Mouse (Mus musculus) myocyte (in vitro differentiated cells): ENCODE measurements around the gene Ddc. TPM values are rescaled to one million over a fixed set of nuclear protein-coding genes. Genes with fewer than 3 reads are reported as not detected.

Experiments used
- H3K27me3 ChIP-seq: one replicate; pipeline ENCODE4 v1.6.1; 2011; ENCODE audit not compliant: control insufficient read depth, insufficient read depth, insufficient read length
- H3K36me3 ChIP-seq: one replicate; pipeline ENCODE4 v1.6.1; 2011; ENCODE audit not compliant: control insufficient read depth, insufficient read depth
- H3K4me2 ChIP-seq: one replicate; pipeline ENCODE4 v1.6.1; 2011; ENCODE audit warnings: low read depth, control low read depth
- H3K4me3 ChIP-seq: one replicate; pipeline ENCODE4 v1.5.1; 2011; ENCODE audit warnings: mild to moderate bottlenecking, control low read depth, moderate library complexity
- H3K79me2 ChIP-seq: one replicate; pipeline ENCODE4 v1.6.1; 2011; ENCODE audit not compliant: control insufficient read depth, insufficient read depth
- H3ac ChIP-seq: one replicate; pipeline ENCODE4 v1.6.1; 2011; ENCODE audit not compliant: control insufficient read depth, insufficient read length
- CEBPB ChIP-seq: IDR thresholded peaks from 2 replicates; pipeline ENCODE4 v1.6.1; 2011; ENCODE audit warnings: mild to moderate bottlenecking, moderate library complexity; ENCODE audit not compliant: poor library complexity, insufficient read depth, severe bottlenecking
- E2F4 ChIP-seq: IDR thresholded peaks from one replicate; pipeline ENCODE4 v1.6.1; 2011; ENCODE audit warnings: mild to moderate bottlenecking, control low read depth, moderate library complexity; ENCODE audit not compliant: insufficient read depth
- MAX ChIP-seq: IDR thresholded peaks from one replicate; pipeline ENCODE4 v1.6.1; 2011; ENCODE audit warnings: low read depth, mild to moderate bottlenecking, control low read depth
- MYOD1 ChIP-seq, 3 experiments: IDR thresholded peaks; one replicate each; pipeline ENCODE4 v1.6.1; 2011; ENCODE audit warnings: control low read depth in 2 of 3, low read depth in 2 of 3, mild to moderate bottlenecking in 2 of 3, moderate library complexity in 1 of 3; ENCODE audit not compliant: insufficient read length in 2 of 3, control insufficient read depth in 1 of 3
- MYOG ChIP-seq, 3 experiments: IDR thresholded peaks; one replicate each; pipeline ENCODE4 v1.6.1; 2011; ENCODE audit warnings: control low read depth in 2 of 3, low read depth in 2 of 3, mild to moderate bottlenecking in 2 of 3; ENCODE audit not compliant: insufficient read length in 2 of 3, control insufficient read depth in 1 of 3, insufficient read depth in 1 of 3
- POLR2A ChIP-seq: IDR thresholded peaks from one replicate; pipeline ENCODE4 v1.6.1; 2011; ENCODE audit warnings: low read depth, mild to moderate bottlenecking, control low read depth, moderate library complexity; ENCODE audit not compliant: insufficient read length
- POLR2AphosphoS2 ChIP-seq: IDR thresholded peaks from one replicate; pipeline ENCODE4 v1.6.1; 2011; ENCODE audit warnings: low read depth, control low read depth; ENCODE audit not compliant: insufficient read length
- REST ChIP-seq: IDR thresholded peaks from one replicate; pipeline ENCODE4 v1.6.1; 2011; ENCODE audit warnings: mild to moderate bottlenecking, control low read depth, moderate library complexity; ENCODE audit not compliant: insufficient read depth, insufficient read length
- SRF ChIP-seq: IDR thresholded peaks from one replicate; pipeline ENCODE4 v1.6.1; 2011; ENCODE audit warnings: low read depth; ENCODE audit not compliant: control insufficient read depth, insufficient read length
- TCF12 ChIP-seq: IDR thresholded peaks from one replicate; pipeline ENCODE4 v1.6.1; 2011; ENCODE audit warnings: mild to moderate bottlenecking, control low read depth; ENCODE audit not compliant: poor library complexity, insufficient read depth, severe bottlenecking
- TCF3 ChIP-seq: IDR thresholded peaks from one replicate; pipeline ENCODE4 v1.6.1; 2011; ENCODE audit warnings: low read depth, control low read depth; ENCODE audit not compliant: insufficient read length
- USF1 ChIP-seq: IDR thresholded peaks from one replicate; pipeline ENCODE4 v1.6.1; 2011; ENCODE audit warnings: low read depth, mild to moderate bottlenecking, control low read depth, moderate library complexity
- polyA plus RNA-seq: library from polyadenylated mRNA; unstranded; fragments of >200 nt; fragmentation: generic; extraction: Trizol; gene quantifications from one replicate; pipeline ENCODE4 v1.2.1, GENCODE M21; 2012; ENCODE audit warnings: missing spikeins

The Ddc gene
- polyA plus RNA-seq, 1 experiment: 7.5 TPM

- Histone ChIP-seq H3K4me2 (no peak overlapping the region), H3K36me3 (no peaks in the 10 kb centered on the region), H3K4me3 (no peak overlapping the region), H3ac (no peak overlapping the region), H3K79me2 (no peaks in the 10 kb centered on the region), H3K27me3 (no peaks in the 10 kb centered on the region)
- TF ChIP-seq CEBPB: no peak
- TF ChIP-seq REST: no peak
- no peak for TF ChIP-seq USF1
- no peak for TF ChIP-seq E2F4
- no peak for TF ChIP-seq POLR2AphosphoS2
- TF ChIP-seq MYOD1 (IDR thresholded peaks at IDR 0.05; ENCODE audit: control insufficient read depth in 1 of 3, insufficient read length in 2 of 3, low read depth in 2 of 3): peak in 2 of 3 experiments; percentile 88 to 93
- peak in 2 of 3 experiments; percentile 73 to 82 for TF ChIP-seq MYOG (IDR thresholded peaks at IDR 0.05; ENCODE audit: control insufficient read depth in 1 of 3, insufficient read depth in 1 of 3, insufficient read length in 2 of 3, low read depth in 2 of 3)
- TF ChIP-seq TCF3: peak; percentile 54
- peak; percentile 65 for TF ChIP-seq TCF12
Observed at GRCm38 (mm10) chr11:11823980-11824911, 73.7 kb downstream of the Ddc start.

DNA sequence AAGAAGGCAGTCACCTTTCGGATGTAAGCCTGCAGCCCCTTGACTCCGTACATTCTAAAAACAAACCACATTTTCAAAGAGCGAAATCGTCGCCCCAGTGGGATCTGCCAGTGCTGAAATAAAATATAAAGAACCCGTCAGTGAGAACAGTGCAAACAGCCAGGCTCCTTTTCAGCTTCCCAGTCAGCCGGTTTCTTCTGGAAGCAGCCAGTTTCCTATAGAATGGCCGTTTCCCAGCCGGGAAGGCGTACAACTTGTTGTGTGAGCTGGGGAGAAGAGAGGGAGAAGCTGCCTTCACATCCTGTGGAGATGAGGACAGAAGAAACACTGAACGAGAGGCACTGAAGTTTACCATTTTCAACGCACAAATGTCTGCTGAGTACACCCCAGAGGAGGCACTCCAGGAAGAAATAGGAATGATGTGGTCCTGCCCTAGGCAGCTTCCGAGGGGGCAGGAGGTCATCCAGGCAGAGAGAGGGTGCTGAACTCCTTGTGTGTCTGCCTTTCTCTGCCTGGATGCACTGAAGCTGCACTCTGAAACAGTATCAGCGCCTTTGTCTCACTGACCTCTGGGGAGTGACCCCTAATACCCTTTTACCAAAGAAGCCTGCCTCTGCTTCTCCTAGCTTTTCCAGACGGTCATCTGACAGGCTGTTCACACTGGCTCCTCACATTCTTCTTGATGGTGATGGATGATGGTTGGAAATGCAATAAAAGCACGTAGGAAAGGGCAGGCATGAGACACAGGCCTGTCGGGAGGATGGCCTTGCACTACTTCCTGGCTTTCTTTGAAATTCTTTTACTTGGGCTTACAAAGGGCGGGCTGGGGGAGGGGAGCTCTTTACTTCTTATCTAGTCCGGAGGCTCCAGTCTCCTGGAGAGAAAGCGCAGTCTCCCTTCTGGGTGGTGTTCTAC lies 75.5 kb downstream of the Ddc start:
- no peaks in the 10 kb centered on the region for H3K36me3 ChIP-seq
- no peak overlapping the region for H3K4me3 ChIP-seq
- no peaks in the 10 kb centered on the region for H3K27me3 ChIP-seq
- TF ChIP-seq REST: no peak
- no peak for TF ChIP-seq MAX
- no peak for TF ChIP-seq POLR2AphosphoS2
- TF ChIP-seq TCF12: no peak
- no peak for TF ChIP-seq SRF
- no peak overlapping the region for H3K4me2 ChIP-seq
- no peak overlapping the region for H3ac ChIP-seq
- no peaks in the 10 kb centered on the region for H3K79me2 ChIP-seq

DNA sequence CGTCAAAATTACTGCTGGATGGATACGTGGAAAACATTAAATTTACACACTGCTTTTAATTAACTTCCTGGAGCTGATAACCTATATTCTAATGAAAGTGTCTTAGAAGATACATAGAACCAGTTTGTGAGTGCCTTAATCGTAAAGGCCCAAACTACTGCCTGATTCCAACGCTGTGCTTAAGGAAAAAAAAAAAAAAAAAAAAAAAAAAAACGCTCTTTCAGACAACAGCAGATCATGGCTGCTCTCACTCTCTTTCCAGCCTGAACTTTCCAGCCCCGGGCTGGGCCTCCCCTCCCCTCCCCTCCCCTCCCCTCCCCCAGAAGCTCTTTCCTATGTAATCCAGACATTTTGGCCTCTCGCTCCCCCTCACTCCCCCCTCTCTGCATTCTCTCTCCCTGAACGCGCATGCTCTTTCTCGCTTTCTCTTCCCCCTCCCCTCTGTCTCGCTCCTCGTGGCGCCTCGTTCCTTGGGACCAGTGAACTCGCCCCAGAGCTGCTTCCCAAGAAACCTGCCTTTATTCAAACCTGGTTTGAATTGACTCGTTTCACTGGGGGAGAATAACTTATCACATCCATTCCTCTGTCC lies 76.5 kb downstream of the Ddc start:
- no peak overlapping the region for H3ac ChIP-seq
- TF ChIP-seq MAX (no peak), SRF (no peak), POLR2A (no peak), USF1 (no peak), REST (no peak), CEBPB (no peak), TCF12 (no peak), MYOD1 (IDR thresholded peaks at IDR 0.05; ENCODE audit: control insufficient read depth in 1 of 3, insufficient read length in 2 of 3, low read depth in 2 of 3) (no peak), MYOG (IDR thresholded peaks at IDR 0.05; ENCODE audit: control insufficient read depth in 1 of 3, insufficient read depth in 1 of 3, insufficient read length in 2 of 3, low read depth in 2 of 3) (no peak), POLR2AphosphoS2 (no peak), TCF3 (no peak), E2F4 (no peak)
- no peaks in the 10 kb centered on the region for H3K79me2 ChIP-seq
- H3K36me3 ChIP-seq: no peaks in the 10 kb centered on the region
- no peak overlapping the region for H3K4me3 ChIP-seq
- H3K4me2 ChIP-seq: peak overlapping the region; percentile 48
- no peaks in the 10 kb centered on the region for H3K27me3 ChIP-seq

GRCm38 (mm10) chr11:11820737-11821136 lies 77.2 kb downstream of the Ddc start:
- Histone ChIP-seq H3K36me3 (no peaks in the 10 kb centered on the region), H3K79me2 (no peaks in the 10 kb centered on the region), H3K4me3 (no peak overlapping the region), H3K4me2 (peak overlapping the region; percentile 48), H3ac (no peak overlapping the region), H3K27me3 (no peaks in the 10 kb centered on the region)
- TF ChIP-seq MYOG (IDR thresholded peaks at IDR 0.05; ENCODE audit: control insufficient read depth in 1 of 3, insufficient read depth in 1 of 3, insufficient read length in 2 of 3, low read depth in 2 of 3) (peak in 1 of 3 experiments; percentile 68), TCF3 (peak; percentile 44), POLR2A (no peak), MYOD1 (IDR thresholded peaks at IDR 0.05; ENCODE audit: control insufficient read depth in 1 of 3, insufficient read length in 2 of 3, low read depth in 2 of 3) (peak in 2 of 3 experiments; percentile 17 to 65), TCF12 (peak; percentile 46), CEBPB (peak; percentile 55), SRF (no peak)
